Mouse (Mus musculus): ENCODE data around the gene Syne2. TPM values are rescaled to one million over a fixed set of nuclear protein-coding genes. Genes with fewer than 3 reads are reported as not detected.

The Syne2 gene
- polyA plus RNA-seq, 1 experiment from 2014 or later, result 69.4 TPM

- Histone ChIP-seq H3K9me3 (no peaks in the 10 kb centered on the region), H3K36me3 (peaks cover 34% of the 10 kb centered on the region), H3K4me2 (replicated peaks) (no peak overlapping the region), H3K27me3 (replicated peaks) (no peaks in the 10 kb centered on the region), H3K4me3 (no peak overlapping the region), H3K9ac (no peak overlapping the region), H3K4me1 (no peaks in the 10 kb centered on the region), H3K27ac (no peak overlapping the region)
- 80% methylated on average over 7 of the region's 7 CpGs for WGBS
- no peak for ATAC-seq (ENCODE audit: low FRiP score, low read depth)
These were observed 68.2 kb downstream of the Syne2 start for GRCm38 (mm10) chr12:75886161-75886560.

DNA sequence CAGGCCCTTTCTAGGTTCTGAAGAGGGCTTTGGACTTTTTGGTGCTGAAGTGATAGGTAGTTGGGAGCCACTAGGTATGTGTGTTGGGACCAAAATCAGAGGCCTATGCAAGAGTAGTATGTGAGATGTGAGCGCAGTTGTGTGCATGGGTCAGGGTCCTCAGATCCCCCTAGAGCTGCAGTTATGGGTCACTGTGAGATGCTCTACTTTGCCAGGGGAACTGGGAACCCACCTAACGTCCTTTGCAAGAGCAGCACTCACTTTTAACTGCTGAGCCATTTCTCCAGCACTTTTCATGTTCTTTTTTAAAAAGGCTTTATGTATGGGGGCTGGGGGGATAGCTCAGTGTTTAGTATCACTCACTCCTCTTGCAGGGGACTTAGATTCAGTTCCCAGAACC is 69.0 kb downstream of the Syne2 start:
- no peak overlapping the region for H3K4me2 ChIP-seq (replicated peaks)
- H3K9ac ChIP-seq, result no peak overlapping the region
- no peak overlapping the region for H3K4me3 ChIP-seq
- ATAC-seq (ENCODE audit: low FRiP score, low read depth), result no peak
- H3K36me3 ChIP-seq, result peaks cover 32% of the 10 kb centered on the region
- H3K27me3 ChIP-seq (replicated peaks), result no peaks in the 10 kb centered on the region
- WGBS, result 87% methylated on average over 2 of the region's 2 CpGs
- no peaks in the 10 kb centered on the region for H3K4me1 ChIP-seq
- no peak overlapping the region for H3K27ac ChIP-seq
- no peaks in the 10 kb centered on the region for H3K9me3 ChIP-seq

- Histone ChIP-seq H3K36me3 (peaks cover 41% of the 10 kb centered on the region), H3K27ac (no peak overlapping the region), H3K4me1 (no peaks in the 10 kb centered on the region), H3K4me2 (replicated peaks) (no peak overlapping the region), H3K9ac (no peak overlapping the region), H3K27me3 (replicated peaks) (no peaks in the 10 kb centered on the region), H3K9me3 (no peaks in the 10 kb centered on the region), H3K4me3 (no peak overlapping the region)
- ATAC-seq (ENCODE audit: low FRiP score, low read depth), result no peak
- 96% methylated on average over 12 of the region's 12 CpGs for WGBS
These were observed 70.8 kb downstream of the Syne2 start for GRCm38 (mm10) chr12:75888721-75889120.

DNA sequence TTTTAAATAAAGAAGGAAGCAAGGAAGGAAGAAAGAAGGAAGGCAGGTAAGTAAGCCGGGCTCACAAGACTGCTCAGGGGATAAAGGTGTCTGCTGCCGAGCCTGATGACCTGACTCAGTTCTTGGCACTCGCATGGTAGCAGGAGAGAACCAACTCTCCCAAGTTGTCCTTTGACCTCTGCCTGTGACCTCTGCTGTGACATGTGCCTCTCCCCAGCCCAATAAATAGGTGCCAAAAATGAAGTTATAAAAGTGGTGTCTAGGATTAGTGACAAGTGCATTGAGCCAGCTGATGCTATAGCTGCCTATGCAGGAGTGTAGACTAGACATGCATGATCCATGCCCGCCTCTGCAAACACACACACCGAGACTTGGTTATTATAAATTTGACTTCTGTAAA is 73.3 kb downstream of the Syne2 start:
- WGBS, result 92% methylated on average over 5 of the region's 5 CpGs
- peaks cover 38% of the 10 kb centered on the region for H3K36me3 ChIP-seq
- no peak overlapping the region for H3K4me2 ChIP-seq (replicated peaks)
- no peak overlapping the region for H3K27ac ChIP-seq
- no peaks in the 10 kb centered on the region for H3K9me3 ChIP-seq
- H3K27me3 ChIP-seq (replicated peaks), result no peaks in the 10 kb centered on the region
- H3K4me1 ChIP-seq, result no peaks in the 10 kb centered on the region
- no peak overlapping the region for H3K9ac ChIP-seq
- ATAC-seq (ENCODE audit: low FRiP score, low read depth), result no peak
- H3K4me3 ChIP-seq, result no peak overlapping the region

GRCm38 (mm10) chr12:75893392-75893791 is 75.5 kb downstream of the Syne2 start:
- Histone ChIP-seq H3K27ac (no peak overlapping the region), H3K9ac (no peak overlapping the region), H3K27me3 (replicated peaks) (no peaks in the 10 kb centered on the region), H3K4me2 (replicated peaks) (no peak overlapping the region), H3K36me3 (peaks cover 43% of the 10 kb centered on the region), H3K4me1 (no peaks in the 10 kb centered on the region), H3K4me3 (no peak overlapping the region), H3K9me3 (no peaks in the 10 kb centered on the region)
- ATAC-seq (ENCODE audit: low FRiP score, low read depth), result no peak
- 90% methylated on average over 5 of the region's 5 CpGs for WGBS

GRCm38 (mm10) chr12:75894316-75894997 is 76.5 kb downstream of the Syne2 start:
- Histone ChIP-seq H3K4me2 (replicated peaks) (no peak overlapping the region), H3K4me1 (no peaks in the 10 kb centered on the region), H3K27me3 (replicated peaks) (no peaks in the 10 kb centered on the region), H3K36me3 (peaks cover 45% of the 10 kb centered on the region), H3K9me3 (no peaks in the 10 kb centered on the region), H3K27ac (no peak overlapping the region), H3K9ac (no peak overlapping the region), H3K4me3 (no peak overlapping the region)
- ATAC-seq (ENCODE audit: low FRiP score, low read depth), result peak; percentile 53
- 69% methylated on average over 9 of the region's 9 CpGs for WGBS

GRCm38 (mm10) chr12:75894998-75895331 is 77.0 kb downstream of the Syne2 start:
- no peaks in the 10 kb centered on the region for H3K4me1 ChIP-seq
- H3K27ac ChIP-seq, result no peak overlapping the region
- ATAC-seq (ENCODE audit: low FRiP score, low read depth), result peak; percentile 56; the same call in 1 of the 2 replicates
- no peak overlapping the region for H3K4me3 ChIP-seq
- H3K9ac ChIP-seq, result no peak overlapping the region
- H3K9me3 ChIP-seq, result no peaks in the 10 kb centered on the region
- H3K36me3 ChIP-seq, result peaks cover 44% of the 10 kb centered on the region
- H3K4me2 ChIP-seq (replicated peaks), result no peak overlapping the region
- WGBS, result 54% methylated on average over 7 of the region's 7 CpGs
- no peaks in the 10 kb centered on the region for H3K27me3 ChIP-seq (replicated peaks)

- Histone ChIP-seq H3K4me3 (no peak overlapping the region), H3K36me3 (peaks cover 38% of the 10 kb centered on the region), H3K9me3 (0 out of 2 replicates have a peak, but pooled peaks cover 4% of the 10 kb centered on the region), H3K4me1 (no peaks in the 10 kb centered on the region), H3K4me2 (replicated peaks) (no peak overlapping the region), H3K9ac (no peak overlapping the region), H3K27me3 (replicated peaks) (no peaks in the 10 kb centered on the region), H3K27ac (no peak overlapping the region)
- 92% methylated on average over 7 of the region's 7 CpGs for WGBS
- ATAC-seq (ENCODE audit: low FRiP score, low read depth), result no peak
These were observed 79.9 kb downstream of the Syne2 start for GRCm38 (mm10) chr12:75897793-75898192.

DNA sequence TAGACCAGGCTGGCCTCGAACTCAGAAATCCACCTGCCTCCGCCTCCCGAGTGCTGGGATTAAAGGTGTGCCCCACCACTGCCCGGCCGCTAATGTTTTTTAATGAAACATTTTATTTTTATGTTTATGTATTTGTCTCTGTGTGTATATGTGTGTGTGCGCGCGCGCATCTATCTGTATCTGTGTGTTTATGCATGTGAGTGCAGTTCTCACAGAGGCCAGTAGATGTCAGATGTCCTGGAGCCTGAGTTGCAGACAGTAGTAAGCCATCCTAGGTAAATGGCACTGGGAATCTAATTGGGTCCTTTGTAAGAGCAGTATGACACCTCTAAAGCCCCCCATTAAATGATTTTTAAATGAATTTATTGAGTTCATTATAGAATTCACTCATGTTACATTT is 83.8 kb downstream of the Syne2 start:
- 97% methylated on average over 9 of the region's 9 CpGs for WGBS
- no peak overlapping the region for H3K27ac ChIP-seq
- peaks cover 52% of the 10 kb centered on the region for H3K36me3 ChIP-seq
- H3K27me3 ChIP-seq (replicated peaks), result no peaks in the 10 kb centered on the region
- no peak overlapping the region for H3K4me3 ChIP-seq
- ATAC-seq (ENCODE audit: low FRiP score, low read depth), result no peak
- H3K9me3 ChIP-seq, result 0 out of 2 replicates have a peak, but pooled peaks cover 4% of the 10 kb centered on the region
- H3K4me1 ChIP-seq, result no peaks in the 10 kb centered on the region
- no peak overlapping the region for H3K9ac ChIP-seq
- H3K4me2 ChIP-seq (replicated peaks), result no peak overlapping the region

DNA sequence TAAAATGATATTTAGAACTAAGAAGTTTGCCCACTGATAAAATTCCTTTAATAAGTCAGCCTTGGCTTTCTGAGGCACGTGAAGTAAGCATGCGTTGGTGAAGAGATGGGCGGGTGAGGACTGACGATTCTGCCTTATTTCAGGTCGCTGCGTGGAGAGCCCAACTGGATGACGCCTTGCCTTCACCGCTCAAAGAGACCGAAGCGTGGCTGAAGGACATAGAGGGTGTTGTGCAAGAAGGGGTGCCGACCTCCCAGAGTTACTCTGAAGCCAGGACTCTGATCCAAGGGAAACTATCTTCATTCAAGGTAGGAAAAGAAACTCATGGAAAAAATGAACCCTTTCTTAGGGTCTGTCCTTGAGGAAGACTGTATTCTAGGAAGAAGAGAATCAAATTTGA is 86.1 kb downstream of the Syne2 start:
- Histone ChIP-seq H3K36me3 (peaks cover 45% of the 10 kb centered on the region), H3K4me2 (replicated peaks) (no peak overlapping the region), H3K27ac (no peak overlapping the region), H3K27me3 (replicated peaks) (no peaks in the 10 kb centered on the region), H3K9me3 (0 out of 2 replicates have a peak, but pooled peaks cover 4% of the 10 kb centered on the region), H3K4me1 (no peaks in the 10 kb centered on the region), H3K9ac (no peak overlapping the region), H3K4me3 (no peak overlapping the region)
- WGBS, result 96% methylated on average over 11 of the region's 11 CpGs
- ATAC-seq (ENCODE audit: low FRiP score, low read depth), result no peak

DNA sequence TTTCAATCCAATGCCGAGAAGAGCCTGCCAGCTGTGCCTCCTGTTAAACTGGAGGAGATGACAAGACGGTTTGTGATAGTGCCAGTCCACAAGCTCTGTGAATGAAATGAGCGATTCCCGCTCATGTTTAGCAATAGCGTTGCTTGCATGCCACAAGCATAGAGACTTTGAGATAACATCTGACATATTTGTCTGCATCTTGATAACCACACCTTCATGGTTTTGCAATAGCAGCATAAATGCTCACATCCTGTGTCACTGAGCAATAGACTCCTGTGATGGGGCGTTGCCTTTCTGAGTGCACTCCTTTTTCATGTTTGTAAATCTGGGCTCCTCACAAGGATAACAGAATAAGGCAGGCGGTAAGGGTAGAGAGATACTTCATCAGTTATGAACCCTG is 87.4 kb downstream of the Syne2 start:
- Histone ChIP-seq H3K27ac (no peak overlapping the region), H3K9ac (no peak overlapping the region), H3K4me1 (no peaks in the 10 kb centered on the region), H3K36me3 (peaks cover 51% of the 10 kb centered on the region), H3K4me2 (replicated peaks) (no peak overlapping the region), H3K4me3 (no peak overlapping the region), H3K27me3 (replicated peaks) (no peaks in the 10 kb centered on the region), H3K9me3 (0 out of 2 replicates have a peak, but pooled peaks cover 4% of the 10 kb centered on the region)
- no peak for ATAC-seq (ENCODE audit: low FRiP score, low read depth)
- WGBS, result 96% methylated on average over 7 of the region's 7 CpGs

GRCm38 (mm10) chr12:75908466-75908865 is 90.5 kb downstream of the Syne2 start:
- H3K4me1 ChIP-seq, result no peaks in the 10 kb centered on the region
- H3K4me3 ChIP-seq, result no peak overlapping the region
- 92% methylated on average over 3 of the region's 3 CpGs for WGBS
- peaks cover 70% of the 10 kb centered on the region for H3K36me3 ChIP-seq
- no peaks in the 10 kb centered on the region for H3K27me3 ChIP-seq (replicated peaks)
- no peak overlapping the region for H3K27ac ChIP-seq
- no peaks in the 10 kb centered on the region for H3K9me3 ChIP-seq
- ATAC-seq (ENCODE audit: low FRiP score, low read depth), result no peak
- no peak overlapping the region for H3K9ac ChIP-seq
- H3K4me2 ChIP-seq (replicated peaks), result no peak overlapping the region

- WGBS, result 89% methylated on average over 5 of the region's 5 CpGs
- H3K36me3 ChIP-seq, result peaks cover 57% of the 10 kb centered on the region
- no peak overlapping the region for H3K4me3 ChIP-seq
- H3K4me2 ChIP-seq (replicated peaks), result no peak overlapping the region
- no peaks in the 10 kb centered on the region for H3K9me3 ChIP-seq
- ATAC-seq (ENCODE audit: low FRiP score, low read depth), result no peak
- no peak overlapping the region for H3K27ac ChIP-seq
- H3K9ac ChIP-seq, result no peak overlapping the region
- H3K27me3 ChIP-seq (replicated peaks), result no peaks in the 10 kb centered on the region
- H3K4me1 ChIP-seq, result no peaks in the 10 kb centered on the region
These were observed 97.8 kb downstream of the Syne2 start for GRCm38 (mm10) chr12:75915694-75916093.
